Mouse (Mus musculus) embryo, embryonic 11.5 days (tissue): ENCODE data around the gene Mrps23.

Experiments
- DNase-seq: peaks from one replicate; pipeline ENCODE4 v3.0.0-alpha.2; 2012; ENCODE audit warnings: low read depth, low spot score

Mrps23 gene

GRCm38 (mm10) chr11:88248636-88249035 is 44.4 kb downstream of the Mrps23 start:
- DNase-seq = no peak

GRCm38 (mm10) chr11:88250568-88250967 is 46.4 kb downstream of the Mrps23 start:
- no peak for DNase-seq

- no peak for DNase-seq
Measured at GRCm38 (mm10) chr11:88251295-88251694, 47.1 kb downstream of the Mrps23 start.

GRCm38 (mm10) chr11:88251972-88252766 is 48.0 kb downstream of the Mrps23 start:
- no peak for DNase-seq

GRCm38 (mm10) chr11:88252767-88253513 is 48.8 kb downstream of the Mrps23 start:
- no peak for DNase-seq

- DNase-seq = no peak
Measured at GRCm38 (mm10) chr11:88253514-88254167, 49.5 kb downstream of the Mrps23 start.

- DNase-seq = no peak
Measured at GRCm38 (mm10) chr11:88257700-88258099, 53.5 kb downstream of the Mrps23 start.

- no peak for DNase-seq
Measured at GRCm38 (mm10) chr11:88258212-88258611, 54.0 kb downstream of the Mrps23 start.

- DNase-seq = no peak
Measured at GRCm38 (mm10) chr11:88260463-88260862, 56.3 kb downstream of the Mrps23 start.
